Mouse (Mus musculus) forebrain, postnatal 0 days (tissue): ENCODE data around the gene Tmem150b. TPM values are rescaled to one million over a fixed set of nuclear protein-coding genes. Genes with fewer than 3 reads are reported as not detected.

Experiments
- ATAC-seq: fragments of 200-750 bp; cut with Nextera tagmentation; 2 replicates; pipeline ENCODE4 v1.8.0; 2017; ENCODE audit warnings: mild to moderate bottlenecking, moderate library complexity
- DNase-seq: peaks from one replicate; pipeline ENCODE4 v3.0.0-alpha.2; 2015
- H3K27ac ChIP-seq: fragments of 300-500 bp; sonication (generic); 2 replicates; pipeline ENCODE4 v1.5.1; 2014; ENCODE audit warnings: low read depth, mild to moderate bottlenecking, antibody characterized with exemption, low read length, moderate library complexity, mixed read lengths
- H3K27me3 ChIP-seq: fragments of 300-500 bp; sonication (generic); 2 replicates; pipeline ENCODE4 v1.6.1; 2014; ENCODE audit warnings: mild to moderate bottlenecking, low read length, mixed read lengths; ENCODE audit not compliant: insufficient read depth
- H3K36me3 ChIP-seq: fragments of 300-500 bp; sonication (generic); 2 replicates; pipeline ENCODE4 v1.6.1; 2014; ENCODE audit warnings: mild to moderate bottlenecking, moderate library complexity; ENCODE audit not compliant: insufficient read depth
- H3K4me1 ChIP-seq: fragments of 300-500 bp; sonication (generic); 2 replicates; pipeline ENCODE4 v1.6.1; 2014; ENCODE audit warnings: antibody characterized with exemption; ENCODE audit not compliant: insufficient read depth
- H3K4me2 ChIP-seq: fragments of 300-500 bp; sonication (generic); 2 replicates; pipeline ENCODE4 v1.6.1; 2014; ENCODE audit warnings: low read depth, mild to moderate bottlenecking, moderate library complexity
- H3K4me3 ChIP-seq: fragments of 300-500 bp; sonication (generic); 2 replicates; pipeline ENCODE4 v1.5.1; 2014; ENCODE audit warnings: low read depth, low read length, mixed read lengths
- H3K9ac ChIP-seq: fragments of 300-500 bp; sonication (generic); 2 replicates; pipeline ENCODE4 v1.6.1; 2014; ENCODE audit warnings: mild to moderate bottlenecking
- H3K9me3 ChIP-seq: fragments of 300-500 bp; sonication (generic); 2 replicates; pipeline ENCODE4 v1.6.1; 2016; ENCODE audit warnings: low read length
- CTCF ChIP-seq: sonication (generic); IDR thresholded peaks from 2 replicates; pipeline ENCODE4 v1.5.1; 2016; ENCODE audit warnings: antibody characterized with exemption, control low read depth, low read depth
- WGBS: fragments of 180-500 bp; shearing (Covaris S2); extraction: QIAGEN DNeasy Blood & Tissue Kit; methylation state at CpG from one replicate; pipeline ENCODE4 v1.1.7; 2014; 5-methylcytosine and 5-hydroxymethylcytosine counted together
- polyA plus RNA-seq: library from polyadenylated mRNA; unstranded; fragments of >200 nt; fragmentation: Nextera tagmentation; extraction: Ambion mirVana; gene quantifications from 2 replicates; pipeline ENCODE4 v1.2.1, GENCODE M21; 2015
- total RNA-seq: library from RNA; depleted of rRNA; stranded (reverse); fragments of >200 nt; gene quantifications from 2 replicates; pipeline ENCODE4 v1.2.3, GENCODE M21; 2014

Tmem150b gene
- total and polyA plus RNA-seq, 2 experiments from 2014 or later = not detected

DNA sequence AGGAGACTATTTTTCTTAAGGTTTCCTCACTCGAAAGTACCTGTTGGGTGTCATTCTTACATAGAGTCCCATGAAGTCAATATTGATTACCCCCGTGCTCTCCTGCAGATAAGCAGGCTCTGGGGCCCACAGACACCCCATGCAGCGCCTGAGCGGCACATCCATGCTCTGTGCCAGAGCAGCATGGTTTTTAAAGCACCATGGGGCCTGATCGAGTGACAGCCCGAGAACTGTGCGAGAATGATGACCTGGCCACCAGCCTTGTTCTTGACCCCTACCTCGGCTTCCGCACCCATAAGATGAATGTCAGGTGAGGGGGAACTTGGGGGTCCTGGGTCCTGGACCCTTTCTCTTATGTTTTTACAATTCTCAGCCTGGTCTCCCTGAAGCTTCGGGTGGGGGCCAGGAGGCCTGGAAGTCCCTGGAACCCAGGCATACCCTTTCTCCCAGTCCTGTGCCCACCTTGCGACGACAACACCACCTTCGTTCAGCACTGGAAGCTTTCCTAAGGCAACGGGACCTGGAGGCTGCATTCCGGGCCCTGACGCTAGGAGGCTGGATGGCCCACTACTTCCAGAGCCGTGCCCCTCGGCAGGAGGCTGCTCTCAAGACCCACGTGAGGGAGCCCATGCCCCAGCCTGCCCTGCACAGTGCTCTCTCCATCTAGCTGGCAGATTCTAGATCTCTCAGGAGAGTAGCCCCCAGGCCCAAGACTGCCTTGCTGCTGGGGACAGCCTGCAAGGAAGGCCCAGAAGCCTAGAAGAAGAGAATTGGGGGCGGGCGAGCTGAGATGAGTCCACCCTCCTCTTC lies 16.8 kb upstream of the Tmem150b start:
- Histone ChIP-seq H3K27ac (no peak overlapping the region), H3K36me3 (peaks cover 16% of the 10 kb centered on the region), H3K4me3 (no peak overlapping the region), H3K9ac (no peak overlapping the region), H3K9me3 (no peaks in the 10 kb centered on the region), H3K4me2 (peak overlapping the region; percentile 71), H3K4me1 (peaks cover 13% of the 10 kb centered on the region), H3K27me3 (no peaks in the 10 kb centered on the region)
- WGBS = 75% methylated on average over 21 of the region's 21 CpGs
- no peak for TF ChIP-seq CTCF
- DNase-seq (no peak), ATAC-seq (no peak)

DNA sequence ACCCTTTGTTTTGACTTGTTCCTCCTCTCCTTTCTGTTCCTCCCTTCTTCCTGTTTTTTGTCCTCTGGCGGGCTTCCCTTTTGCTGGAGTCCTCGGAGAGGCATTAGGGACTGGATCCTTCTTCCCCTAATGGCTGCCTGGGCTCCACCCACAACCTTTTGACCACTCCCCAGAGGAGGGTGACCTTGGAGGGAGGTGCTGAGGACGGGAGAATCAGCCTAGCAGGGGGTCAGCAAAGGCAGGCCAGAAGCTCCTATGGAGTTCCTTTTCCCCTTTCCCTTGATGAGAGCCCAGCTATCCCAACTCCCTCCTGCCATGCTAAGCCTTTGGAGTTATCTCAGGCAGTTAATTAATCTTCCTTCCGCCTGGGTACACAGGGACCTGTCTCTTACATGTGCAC lies 16.1 kb upstream of the Tmem150b start:
- peak overlapping the region; percentile 63 for H3K4me3 ChIP-seq
- H3K27me3 ChIP-seq = no peaks in the 10 kb centered on the region
- H3K27ac ChIP-seq = peak overlapping the region; percentile 89
- peak overlapping the region; percentile 71 for H3K4me2 ChIP-seq
- 2% methylated on average over 4 of the region's 4 CpGs for WGBS
- H3K4me1 ChIP-seq = peaks cover 13% of the 10 kb centered on the region
- peaks cover 10% of the 10 kb centered on the region; the same call in 1 of the 2 replicates for H3K36me3 ChIP-seq
- no peak for DNase-seq
- no peak for TF ChIP-seq CTCF
- peak overlapping the region; percentile 76 for H3K9ac ChIP-seq
- no peaks in the 10 kb centered on the region for H3K9me3 ChIP-seq
- ATAC-seq = no peak

GRCm38 (mm10) chr7:4740309-4740727 lies 15.3 kb upstream of the Tmem150b start:
- Histone ChIP-seq H3K4me3 (peak overlapping the region; percentile 63), H3K9ac (peak overlapping the region; percentile 76), H3K27ac (peak overlapping the region; percentile 89), H3K4me2 (peak overlapping the region; percentile 71), H3K36me3 (0 out of 2 replicates have a peak, but pooled peaks cover 6% of the 10 kb centered on the region), H3K9me3 (no peaks in the 10 kb centered on the region), H3K27me3 (no peaks in the 10 kb centered on the region), H3K4me1 (peaks cover 13% of the 10 kb centered on the region)
- 4% methylated on average over 12 of the region's 14 CpGs for WGBS
- peak; percentile 10 for ATAC-seq
- DNase-seq = no peak
- TF ChIP-seq CTCF = no peak

DNA sequence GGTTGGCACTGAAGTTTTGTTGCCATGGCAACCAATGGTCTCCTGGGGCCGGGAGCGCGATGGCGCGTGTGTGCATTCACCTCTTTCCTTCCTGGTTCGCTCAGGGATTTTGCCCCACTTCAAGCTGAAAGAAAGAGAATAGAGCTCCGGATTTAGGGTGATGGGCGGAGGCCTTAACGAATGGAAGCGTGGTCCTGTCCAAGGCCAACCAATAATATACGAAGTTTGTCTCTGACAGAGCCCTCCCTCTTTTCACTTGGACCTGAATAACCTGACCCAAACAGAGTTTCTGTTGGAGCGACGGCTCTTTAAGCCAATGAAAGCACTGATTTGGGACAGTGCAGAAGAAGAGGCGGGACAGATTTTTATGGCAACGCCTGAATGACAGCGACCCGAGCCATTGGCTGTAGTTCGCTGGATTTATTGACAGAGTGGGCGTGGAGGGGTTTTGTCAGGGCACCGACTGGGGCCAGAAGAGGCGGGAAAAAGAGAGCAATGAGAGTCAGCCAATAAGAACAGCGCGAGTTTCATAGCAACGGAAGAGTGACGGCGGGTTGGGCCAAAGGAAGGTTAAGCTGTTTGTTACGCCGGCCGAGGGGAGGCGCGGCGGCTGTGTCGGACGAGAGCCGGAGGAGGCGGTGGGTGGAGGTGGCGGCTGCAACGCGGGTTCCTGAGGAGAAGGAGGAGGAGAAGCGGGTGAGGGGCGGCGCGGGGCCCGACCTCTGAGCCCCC lies 14.7 kb upstream of the Tmem150b start, which contains the start of gene Kmt5c:
Gene Kmt5c (plus strand): TSS at position 572 of the 732 bp plus-strand sequence.
- Histone ChIP-seq H3K4me1 (peaks cover 13% of the 10 kb centered on the region), H3K36me3 (0 out of 2 replicates have a peak, but pooled peaks cover 4% of the 10 kb centered on the region), H3K9me3 (no peaks in the 10 kb centered on the region), H3K4me2 (peak within 1 kb of the TSS; percentile 71), H3K4me3 (peak within 1 kb of the TSS; percentile 63), H3K9ac (peak within 1 kb of the TSS; percentile 76), H3K27me3 (no peaks in the 10 kb centered on the region), H3K27ac (peak within 1 kb of the TSS; percentile 89)
- WGBS = under 1% methylated on average over 42 of the region's 44 CpGs
- DNase-seq = peak; percentile 100
- ATAC-seq = peak; percentile 95
- TF ChIP-seq CTCF = peak; percentile 57

DNA sequence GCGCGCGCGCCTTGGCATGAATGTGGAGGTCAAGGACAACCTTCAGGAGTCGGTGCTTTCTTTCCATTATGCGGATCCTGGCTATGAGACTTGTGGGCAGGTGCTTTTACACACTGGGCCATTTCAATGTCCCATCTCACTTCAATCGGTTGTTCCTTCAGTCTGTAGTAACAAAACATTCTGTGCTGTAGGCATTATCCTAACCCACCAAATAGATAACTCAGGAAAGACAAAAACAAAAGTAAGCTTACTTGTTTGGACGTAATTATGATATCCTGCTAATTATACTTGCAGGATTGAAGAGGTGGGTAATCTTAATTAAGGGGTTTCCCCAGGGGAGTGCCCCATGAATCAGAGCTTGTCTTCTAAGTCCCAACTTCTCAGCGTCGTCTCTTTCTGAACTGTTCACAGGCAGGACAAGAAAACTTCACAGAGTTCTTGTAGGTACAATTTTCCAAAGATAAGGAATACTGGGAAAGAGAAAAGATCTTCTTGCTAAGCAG lies 14.0 kb upstream of the Tmem150b start:
- Histone ChIP-seq H3K27me3 (no peaks in the 10 kb centered on the region), H3K9ac (peak overlapping the region; percentile 2; the same call in 1 of the 2 replicates), H3K4me2 (peak overlapping the region; percentile 45), H3K36me3 (no peaks in the 10 kb centered on the region), H3K4me1 (peaks cover 13% of the 10 kb centered on the region), H3K4me3 (peak overlapping the region; percentile 31), H3K27ac (peak overlapping the region; percentile 57), H3K9me3 (no peaks in the 10 kb centered on the region)
- no peak for ATAC-seq
- no peak for DNase-seq
- 22% methylated on average over 10 of the region's 10 CpGs for WGBS
- no peak for TF ChIP-seq CTCF

DNA sequence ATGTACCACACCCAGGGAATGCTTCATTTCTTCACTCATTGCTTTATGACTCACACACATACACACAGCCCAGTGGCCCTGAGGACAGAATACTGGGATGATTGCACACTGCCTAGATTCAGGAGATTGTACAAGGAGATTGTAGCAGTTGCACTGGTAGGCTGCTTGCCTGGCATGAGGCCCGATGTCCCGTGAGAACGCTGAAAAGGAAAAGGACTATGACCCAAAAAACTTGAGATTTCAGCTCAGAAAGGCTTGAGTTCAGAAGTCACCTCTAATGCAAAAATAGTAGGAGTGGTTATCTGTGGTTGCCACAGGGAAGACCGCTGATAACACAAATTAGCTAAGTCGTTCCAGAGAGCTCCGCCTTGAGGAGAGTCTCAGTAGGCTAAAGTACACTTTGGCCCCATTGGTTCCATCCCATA lies 7.9 kb upstream of the Tmem150b start:
- Histone ChIP-seq H3K4me1 (no peaks in the 10 kb centered on the region), H3K27me3 (no peaks in the 10 kb centered on the region), H3K9ac (no peak overlapping the region), H3K27ac (no peak overlapping the region), H3K4me3 (no peak overlapping the region), H3K9me3 (no peaks in the 10 kb centered on the region), H3K4me2 (no peak overlapping the region), H3K36me3 (no peaks in the 10 kb centered on the region)
- DNase-seq = no peak
- TF ChIP-seq CTCF = no peak
- no peak for ATAC-seq
- WGBS = 73% methylated on average over 6 of the region's 6 CpGs

DNA sequence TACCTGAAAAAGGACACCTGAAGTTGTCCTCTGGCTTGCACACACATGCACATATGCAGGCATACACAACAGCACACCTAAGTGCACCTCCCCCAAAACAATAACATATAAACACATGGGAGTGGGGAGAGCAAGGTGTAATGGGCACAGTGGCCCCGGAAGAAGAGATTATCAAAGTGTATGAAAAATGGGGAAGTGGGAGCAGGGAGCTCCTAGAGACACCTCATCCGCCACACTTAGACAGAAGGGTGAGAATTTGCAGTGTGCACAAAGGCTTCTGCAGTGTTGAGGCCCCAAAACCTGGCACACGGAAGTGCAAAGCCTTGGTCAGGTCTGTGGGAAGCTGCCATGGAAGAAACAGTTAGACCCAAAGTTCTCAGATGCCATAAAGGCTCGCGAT lies 6.0 kb upstream of the Tmem150b start:
- H3K4me1 ChIP-seq = no peaks in the 10 kb centered on the region
- no peak overlapping the region for H3K4me3 ChIP-seq
- H3K9me3 ChIP-seq = no peaks in the 10 kb centered on the region
- DNase-seq (no peak), ATAC-seq (no peak)
- no peak overlapping the region for H3K9ac ChIP-seq
- no peaks in the 10 kb centered on the region for H3K27me3 ChIP-seq
- no peak for TF ChIP-seq CTCF
- no peak overlapping the region for H3K27ac ChIP-seq
- no peak overlapping the region for H3K4me2 ChIP-seq
- WGBS = 85% methylated on average over 5 of the region's 5 CpGs
- no peaks in the 10 kb centered on the region for H3K36me3 ChIP-seq
